Mouse (Mus musculus) heart, embryonic 10.5 days (tissue): ENCODE measurements around the gene Slc25a48. TPM values are rescaled to one million over a fixed set of nuclear protein-coding genes. Genes with fewer than 3 reads are reported as not detected.

Source experiments
- DNase-seq: peaks from one replicate; pipeline ENCODE4 v3.0.0-alpha.2; 2017; ENCODE audit warnings: low spot score
- H3K27ac ChIP-seq: fragments of 300-500 bp; sonication (generic); 2 replicates; pipeline ENCODE4 v1.5.1; 2016; ENCODE audit warnings: mild to moderate bottlenecking
- H3K27me3 ChIP-seq: fragments of 300-500 bp; sonication (generic); 2 replicates; pipeline ENCODE4 v1.6.1; 2016; ENCODE audit warnings: mild to moderate bottlenecking; ENCODE audit not compliant: poor library complexity, insufficient read depth, severe bottlenecking
- H3K36me3 ChIP-seq: fragments of 300-500 bp; sonication (generic); 2 replicates; pipeline ENCODE4 v1.6.1; 2016; ENCODE audit warnings: mild to moderate bottlenecking, moderate library complexity
- H3K4me1 ChIP-seq: fragments of 300-500 bp; sonication (generic); 2 replicates; pipeline ENCODE4 v1.6.1; 2016; ENCODE audit warnings: mild to moderate bottlenecking
- H3K4me3 ChIP-seq: fragments of 300-500 bp; sonication (generic); 2 replicates; pipeline ENCODE4 v1.5.1; 2016; ENCODE audit warnings: mild to moderate bottlenecking, moderate library complexity
- H3K9me3 ChIP-seq: fragments of 300-500 bp; sonication (generic); 2 replicates; pipeline ENCODE4 v1.6.1; 2016; ENCODE audit warnings: mild to moderate bottlenecking, moderate library complexity
- WGBS: fragments of 180-500 bp; shearing (Covaris S2); methylation state at CpG from one replicate; pipeline ENCODE4 v1.1.7; 2016; 5-methylcytosine and 5-hydroxymethylcytosine counted together
- polyA plus RNA-seq: library from polyadenylated mRNA; unstranded; fragments of >200 nt; fragmentation: Nextera tagmentation; extraction: Ambion mirVana; gene quantifications from 2 replicates; pipeline ENCODE4 v1.2.1, GENCODE M21; 2016

The Slc25a48 gene
- 0.05 TPM in 1 of 2 replicates, not detected in the other for polyA plus RNA-seq

GRCm38 (mm10) chr13:56438211-56439075 is at the start of gene Slc25a48:
Slc25a48 (plus strand) TSS chr13:56438355.
- H3K36me3 ChIP-seq: no peaks in the 10 kb centered on the region
- peak within 1 kb of the TSS; percentile 53 for H3K4me3 ChIP-seq
- peaks cover 21% of the 10 kb centered on the region for H3K4me1 ChIP-seq
- no peaks in the 10 kb centered on the region for H3K9me3 ChIP-seq
- H3K27ac ChIP-seq: no peak within 1 kb of the TSS
- 4% methylated on average over 51 of the region's 51 CpGs for WGBS
- no peak for DNase-seq
- peaks cover 78% of the 10 kb centered on the region for H3K27me3 ChIP-seq

GRCm38 (mm10) chr13:56397572-56397971 is 40.6 kb upstream of the Slc25a48 start:
- H3K36me3 ChIP-seq: no peaks in the 10 kb centered on the region
- DNase-seq: no peak
- H3K27me3 ChIP-seq: peaks cover 22% of the 10 kb centered on the region; the same call in 1 of the 2 replicates
- 37% methylated on average over 5 of the region's 5 CpGs for WGBS
- H3K27ac ChIP-seq: no peak overlapping the region
- no peaks in the 10 kb centered on the region for H3K9me3 ChIP-seq
- H3K4me1 ChIP-seq: peaks cover 10% of the 10 kb centered on the region
- H3K4me3 ChIP-seq: no peak overlapping the region

GRCm38 (mm10) chr13:56401186-56401585 is 37.0 kb upstream of the Slc25a48 start:
- 68% methylated on average over 4 of the region's 4 CpGs for WGBS
- Histone ChIP-seq H3K9me3 (no peaks in the 10 kb centered on the region), H3K27me3 (peaks cover 20% of the 10 kb centered on the region), H3K27ac (no peak overlapping the region), H3K4me1 (peaks cover 10% of the 10 kb centered on the region), H3K36me3 (no peaks in the 10 kb centered on the region), H3K4me3 (no peak overlapping the region)
- no peak for DNase-seq

DNA sequence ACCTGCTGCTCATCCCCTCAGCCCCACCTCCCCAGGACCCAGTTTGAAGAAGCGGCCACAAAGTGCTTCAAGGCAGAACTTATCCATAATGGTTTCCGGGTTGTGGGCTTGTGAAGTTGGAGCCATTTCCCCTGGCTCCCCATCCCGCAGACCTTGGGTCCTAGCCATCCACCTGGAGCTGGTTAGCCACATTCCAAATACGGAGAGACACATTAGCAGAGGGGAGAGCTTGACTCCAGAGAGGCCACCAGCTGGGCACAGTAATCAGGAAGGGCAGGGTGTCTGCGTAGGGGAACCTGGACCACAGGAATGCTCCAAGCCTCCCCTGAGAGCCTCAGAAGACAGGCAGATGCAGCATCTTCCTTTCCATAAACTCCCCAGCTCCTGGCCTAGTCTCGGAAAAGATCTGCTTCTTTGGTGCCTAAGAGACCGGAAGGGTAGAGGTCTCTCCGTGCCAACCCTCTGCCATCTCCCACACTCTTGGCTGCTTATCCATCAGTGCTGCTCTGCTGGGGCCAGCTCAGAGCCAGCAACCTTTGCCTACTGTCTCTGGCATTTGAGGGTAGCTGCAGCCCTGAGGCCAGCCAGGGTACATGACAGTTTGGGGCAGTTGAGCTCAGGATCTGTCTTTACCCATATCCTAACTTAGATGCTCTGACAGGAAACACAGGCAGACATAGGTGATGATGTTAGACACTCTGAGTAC is 34.6 kb upstream of the Slc25a48 start:
- Histone ChIP-seq H3K4me3 (no peak overlapping the region), H3K4me1 (no peaks in the 10 kb centered on the region), H3K36me3 (no peaks in the 10 kb centered on the region), H3K9me3 (no peaks in the 10 kb centered on the region), H3K27ac (no peak overlapping the region), H3K27me3 (peaks cover 20% of the 10 kb centered on the region)
- no peak for DNase-seq
- 77% methylated on average over 8 of the region's 8 CpGs for WGBS

DNA sequence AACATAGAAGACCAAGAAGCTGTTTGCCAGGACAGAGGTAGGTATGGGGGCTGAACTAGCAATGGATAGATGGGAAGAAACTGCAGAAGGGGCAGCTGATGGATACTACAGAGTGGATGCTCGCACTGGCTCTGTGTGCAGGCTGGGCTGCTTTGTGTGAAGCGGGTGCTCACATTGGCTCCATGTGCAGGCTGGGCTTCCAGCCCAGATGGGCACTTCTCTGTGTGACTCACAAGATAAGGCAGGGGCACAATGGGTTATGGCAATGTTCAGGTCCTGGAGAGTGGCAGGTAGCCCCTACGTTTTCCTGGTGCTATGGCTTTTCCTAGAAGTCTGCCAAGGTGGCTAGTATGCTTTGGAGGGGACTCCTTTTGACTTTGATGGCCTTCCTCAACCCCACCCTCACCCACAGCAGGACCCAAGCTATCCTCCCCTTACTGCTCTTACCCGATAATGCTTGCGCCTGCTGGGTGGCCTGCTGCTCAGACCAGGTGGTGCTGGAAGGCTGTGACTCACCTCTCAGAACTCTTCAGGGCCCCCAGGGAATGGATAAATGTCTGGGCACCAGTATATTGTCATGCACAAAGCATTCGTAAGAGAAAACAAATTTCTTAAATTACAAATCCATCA is 33.5 kb upstream of the Slc25a48 start:
- Histone ChIP-seq H3K27me3 (peaks cover 20% of the 10 kb centered on the region), H3K4me1 (no peaks in the 10 kb centered on the region), H3K9me3 (no peaks in the 10 kb centered on the region), H3K27ac (no peak overlapping the region), H3K4me3 (no peak overlapping the region), H3K36me3 (no peaks in the 10 kb centered on the region)
- 49% methylated on average over 6 of the region's 6 CpGs for WGBS
- no peak for DNase-seq

DNA sequence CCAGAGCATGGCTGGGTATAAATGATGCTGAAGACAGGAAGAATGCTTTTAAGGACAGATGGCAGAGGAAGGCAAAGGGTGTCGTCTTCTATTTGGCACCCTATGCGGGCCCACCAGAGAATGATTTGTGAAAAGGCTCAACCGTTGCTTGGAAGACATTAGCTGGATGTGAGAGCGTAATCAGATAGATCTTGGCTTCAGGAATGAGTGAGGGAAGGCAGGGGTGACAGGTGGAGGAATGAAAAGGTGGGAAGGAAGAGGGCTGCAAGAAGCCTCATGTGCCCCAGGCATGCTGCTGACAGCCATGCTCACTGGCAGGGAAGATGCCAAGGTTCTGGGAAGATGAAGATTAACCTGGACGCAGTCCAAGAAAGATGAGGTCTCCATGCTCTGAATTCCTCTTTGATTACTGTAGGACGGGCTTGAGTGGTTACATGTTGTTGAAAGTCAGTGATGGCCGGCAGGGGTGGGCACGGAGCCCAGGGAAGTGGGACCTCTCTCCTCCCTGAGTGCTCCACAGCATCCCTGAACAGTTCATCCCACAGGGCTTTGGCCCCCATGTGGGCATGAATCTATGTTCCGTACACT is 25.8 kb upstream of the Slc25a48 start:
- Histone ChIP-seq H3K4me3 (no peak overlapping the region), H3K36me3 (no peaks in the 10 kb centered on the region), H3K27me3 (peaks cover 9% of the 10 kb centered on the region; the same call in 1 of the 2 replicates), H3K4me1 (no peaks in the 10 kb centered on the region), H3K9me3 (no peaks in the 10 kb centered on the region), H3K27ac (no peak overlapping the region)
- no peak for DNase-seq
- 84% methylated on average over 9 of the region's 9 CpGs for WGBS

- Histone ChIP-seq H3K4me3 (no peak overlapping the region), H3K27ac (peak overlapping the region; percentile 52; the same call in 1 of the 2 replicates), H3K9me3 (no peaks in the 10 kb centered on the region), H3K4me1 (peaks cover 18% of the 10 kb centered on the region), H3K27me3 (peaks cover 37% of the 10 kb centered on the region), H3K36me3 (no peaks in the 10 kb centered on the region)
- DNase-seq: no peak
- WGBS: 17% methylated on average over 13 of the region's 13 CpGs
These were observed 19.3 kb upstream of the Slc25a48 start for GRCm38 (mm10) chr13:56418685-56419483.

- 65% methylated on average over 6 of the region's 6 CpGs for WGBS
- H3K4me1 ChIP-seq: peaks cover 18% of the 10 kb centered on the region
- no peak overlapping the region for H3K27ac ChIP-seq
These were observed 18.6 kb upstream of the Slc25a48 start for GRCm38 (mm10) chr13:56419538-56419937.

DNA sequence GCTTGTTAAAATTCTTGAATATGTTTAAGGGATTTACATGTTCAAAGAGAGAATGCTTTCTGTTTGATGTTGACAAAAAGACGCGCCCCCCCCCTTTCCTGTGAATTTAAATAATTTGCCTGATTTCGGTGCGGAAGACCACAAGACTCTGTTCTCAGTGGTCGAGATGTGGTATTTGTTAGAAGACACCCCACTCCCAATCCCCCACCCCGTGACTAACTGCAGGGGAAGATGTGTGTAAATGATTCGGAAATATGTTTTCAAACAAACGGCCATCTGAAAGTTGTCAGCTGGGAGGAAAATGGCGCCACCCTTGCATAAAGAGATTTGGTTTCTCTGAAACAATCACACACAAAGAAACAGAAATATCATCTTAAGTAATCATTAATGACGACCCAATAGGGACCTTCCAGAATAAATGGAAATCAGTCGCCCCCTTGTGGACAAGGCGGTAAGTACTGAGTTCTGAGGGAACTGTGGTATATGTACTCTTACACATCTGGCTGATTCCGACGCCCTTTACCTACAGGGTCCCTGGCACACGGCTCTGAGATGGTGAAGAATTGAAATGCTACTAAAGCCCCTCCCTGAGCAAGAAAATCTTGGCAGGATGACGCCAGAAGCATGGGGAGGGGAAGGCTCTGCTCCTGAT is 16.0 kb upstream of the Slc25a48 start:
- DNase-seq: no peak
- peaks cover 56% of the 10 kb centered on the region for H3K27me3 ChIP-seq
- H3K9me3 ChIP-seq: no peaks in the 10 kb centered on the region
- H3K27ac ChIP-seq: no peak overlapping the region
- peaks cover 18% of the 10 kb centered on the region for H3K4me1 ChIP-seq
- WGBS: 21% methylated on average over 16 of the region's 16 CpGs
- H3K4me3 ChIP-seq: no peak overlapping the region
- H3K36me3 ChIP-seq: no peaks in the 10 kb centered on the region

More at GRCm38 (mm10) chr13:56419538-56419937, 18.6 kb upstream of the Slc25a48 start:
- Histone ChIP-seq H3K9me3 (no peaks in the 10 kb centered on the region), H3K27me3 (peaks cover 42% of the 10 kb centered on the region), H3K36me3 (no peaks in the 10 kb centered on the region), H3K4me3 (no peak overlapping the region)
- DNase-seq: no peak

DNA sequence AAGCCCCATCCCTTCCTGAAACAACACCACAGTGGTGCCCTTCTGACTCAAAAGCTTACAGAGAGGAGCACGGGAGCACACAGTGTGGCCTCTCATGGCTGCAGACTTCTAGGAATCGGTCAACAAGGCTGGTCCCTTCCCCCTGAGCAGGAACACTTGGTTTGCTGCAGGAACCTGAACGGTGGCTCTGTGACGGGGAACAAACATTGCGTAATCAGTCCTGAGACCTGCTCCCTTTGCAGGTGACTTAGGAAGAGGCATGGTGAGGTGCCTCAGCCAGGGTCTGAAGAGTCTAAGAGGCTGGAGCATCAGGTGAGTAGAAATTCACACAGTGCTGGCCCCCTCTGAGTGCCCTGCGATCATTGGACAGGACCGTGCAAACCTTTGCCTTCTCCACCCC is 12.2 kb upstream of the Slc25a48 start:
- Histone ChIP-seq H3K9me3 (no peaks in the 10 kb centered on the region), H3K4me1 (0 out of 2 replicates have a peak, but pooled peaks cover 3% of the 10 kb centered on the region), H3K36me3 (no peaks in the 10 kb centered on the region), H3K27ac (no peak overlapping the region), H3K4me3 (no peak overlapping the region), H3K27me3 (peaks cover 80% of the 10 kb centered on the region)
- whole genome bisulfite sequencing: 78% methylated on average over 7 of the region's 7 CpGs
- no peak for DNase-seq

DNA sequence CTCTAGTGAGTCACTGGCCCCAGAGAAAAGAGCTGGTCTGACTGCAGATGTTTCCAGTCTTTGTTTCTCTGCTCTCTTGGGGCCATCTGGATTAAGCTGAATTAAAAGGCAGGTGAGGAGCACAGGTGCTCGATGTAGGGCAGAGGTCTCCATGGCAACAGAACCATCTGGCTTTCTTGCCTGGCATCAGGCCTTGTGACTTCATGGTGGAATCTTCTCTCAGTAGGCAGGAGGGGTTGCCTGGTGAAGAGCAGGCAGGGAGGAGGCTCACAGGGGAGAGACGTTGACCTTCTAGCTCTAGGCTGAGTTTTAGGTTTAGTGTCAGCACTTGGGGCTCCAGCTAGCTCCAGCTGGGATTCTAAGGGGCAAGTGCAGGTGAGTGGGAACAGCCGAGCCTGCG is 11.8 kb upstream of the Slc25a48 start, which contains the start of gene Gm3045:
Gene Gm3045, plus strand, starts transcription at position 230 of the 400 bp plus-strand sequence.
- 72% methylated on average over 4 of the region's 4 CpGs for WGBS
- Histone ChIP-seq H3K9me3 (no peaks in the 10 kb centered on the region), H3K4me3 (no peak within 1 kb of the TSS), H3K27me3 (peaks cover 84% of the 10 kb centered on the region), H3K36me3 (no peaks in the 10 kb centered on the region), H3K27ac (no peak within 1 kb of the TSS), H3K4me1 (0 out of 2 replicates have a peak, but pooled peaks cover 3% of the 10 kb centered on the region)
- no peak for DNase-seq
